Mouse (Mus musculus) ES-Bruce4 (cell line): ENCODE results near the gene Rbfox3.

Experiments used
- CTCF ChIP-seq: IDR thresholded peaks from one replicate; pipeline ENCODE4 v1.8.1; 2011; ENCODE audit warnings: low read depth, low read length
- EP300 ChIP-seq: IDR thresholded peaks from 2 replicates; pipeline ENCODE4 v1.6.1; 2011; ENCODE audit warnings: low read depth, low read length; ENCODE audit not compliant: insufficient read depth
- POLR2A ChIP-seq: IDR thresholded peaks from one replicate; pipeline ENCODE4 v1.8.1; 2011; ENCODE audit warnings: low read length; ENCODE audit not compliant: insufficient read depth

DNA sequence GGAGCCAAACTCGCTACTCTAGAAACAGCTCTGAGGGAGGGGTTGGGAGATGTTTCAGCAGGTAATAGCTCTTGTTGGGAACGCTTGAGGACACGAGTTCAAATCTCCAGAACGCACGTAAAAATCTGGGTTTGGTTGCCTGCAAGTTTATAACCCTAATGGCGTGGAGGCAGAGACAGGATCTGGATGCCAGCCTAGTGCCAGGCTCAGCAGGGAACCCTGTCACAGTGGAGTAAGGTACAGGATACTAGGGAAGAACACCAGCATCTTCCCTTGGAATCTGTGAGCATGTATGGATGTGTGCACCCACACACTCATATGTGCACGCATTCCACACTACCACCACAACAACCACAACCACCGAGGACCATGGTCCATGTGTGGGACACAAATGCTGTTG, 331.8 kb downstream of the Rbfox3 start:
- TF ChIP-seq CTCF (no peak), POLR2A (no peak), EP300 (no peak)
